Mouse (Mus musculus) thymus, postnatal 25 days (tissue): ENCODE measurements around the gene Kcnk1.

ENCODE experiments used
- DNase-seq: peaks from one replicate; pipeline ENCODE4 v3.0.0; 2022

The Kcnk1 gene

DNA sequence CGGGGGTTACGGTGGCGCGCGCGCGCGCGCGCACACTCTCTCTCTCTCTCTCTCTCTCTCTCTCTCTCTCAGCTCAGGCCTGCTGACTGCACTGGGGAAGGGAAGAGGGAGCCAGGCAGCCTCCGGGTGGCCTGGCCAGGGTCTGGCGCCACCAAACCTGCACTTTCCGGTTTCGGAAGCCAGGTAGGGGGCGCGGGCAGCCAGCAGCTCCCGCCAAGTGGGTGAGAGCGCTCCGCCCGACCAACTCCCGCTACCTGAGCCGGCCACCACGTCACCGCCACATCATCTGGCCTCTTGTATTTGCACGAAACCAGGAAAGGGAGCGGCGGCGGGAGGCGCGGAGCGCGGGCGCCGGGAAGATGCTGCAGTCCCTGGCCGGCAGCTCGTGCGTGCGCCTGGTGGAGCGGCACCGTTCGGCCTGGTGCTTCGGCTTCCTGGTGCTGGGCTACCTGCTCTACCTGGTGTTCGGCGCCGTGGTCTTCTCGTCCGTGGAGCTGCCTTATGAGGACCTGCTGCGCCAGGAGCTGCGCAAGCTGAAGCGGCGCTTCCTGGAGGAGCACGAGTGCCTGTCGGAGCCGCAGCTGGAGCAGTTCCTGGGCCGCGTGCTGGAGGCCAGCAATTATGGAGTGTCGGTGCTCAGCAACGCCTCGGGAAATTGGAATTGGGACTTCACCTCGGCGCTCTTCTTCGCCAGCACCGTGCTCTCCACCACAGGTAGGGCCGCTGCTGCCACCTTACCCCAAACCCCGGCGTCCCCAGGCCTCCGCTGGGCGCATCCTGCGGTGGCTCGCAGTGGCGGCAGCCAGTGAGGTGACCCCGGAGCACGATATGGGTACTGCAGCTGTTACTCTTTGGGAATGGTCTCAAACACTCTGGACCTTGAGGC is at the start of gene Kcnk1:
TSS of gene Kcnk1 (plus strand) at position 70 of the 886 bp plus-strand sequence.
- DNase-seq = no peak

DNA sequence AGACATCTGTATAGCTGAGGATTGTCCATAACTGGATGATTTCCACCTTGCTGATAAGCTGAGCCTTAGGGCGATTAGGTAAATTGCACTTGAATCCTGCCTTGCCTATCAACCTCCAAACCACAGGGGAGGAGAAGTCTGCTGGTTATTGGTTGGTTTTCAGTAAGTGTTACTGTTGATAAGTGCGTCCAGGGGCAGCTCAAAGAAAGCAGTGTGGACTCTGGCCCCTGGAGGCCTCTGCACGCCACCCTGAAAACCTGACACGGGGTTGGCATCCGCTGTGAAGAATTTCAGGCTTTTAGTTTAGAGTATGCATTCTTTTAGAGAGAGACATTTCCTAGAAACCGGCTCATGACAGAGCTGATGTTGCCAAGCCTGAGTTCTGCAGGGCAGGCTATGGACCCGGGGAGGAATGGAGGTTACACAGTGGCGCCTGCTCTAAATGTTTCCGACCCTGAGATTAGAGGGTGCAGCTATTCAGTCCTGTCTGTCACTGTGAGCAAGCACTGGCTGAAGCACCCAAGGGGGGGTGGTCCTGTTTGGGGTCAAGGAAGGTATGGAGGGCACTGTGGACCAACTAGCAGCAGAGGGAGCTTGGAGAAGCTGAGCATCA is 46.2 kb upstream of the Kcnk1 start:
- no peak for DNase-seq

DNA sequence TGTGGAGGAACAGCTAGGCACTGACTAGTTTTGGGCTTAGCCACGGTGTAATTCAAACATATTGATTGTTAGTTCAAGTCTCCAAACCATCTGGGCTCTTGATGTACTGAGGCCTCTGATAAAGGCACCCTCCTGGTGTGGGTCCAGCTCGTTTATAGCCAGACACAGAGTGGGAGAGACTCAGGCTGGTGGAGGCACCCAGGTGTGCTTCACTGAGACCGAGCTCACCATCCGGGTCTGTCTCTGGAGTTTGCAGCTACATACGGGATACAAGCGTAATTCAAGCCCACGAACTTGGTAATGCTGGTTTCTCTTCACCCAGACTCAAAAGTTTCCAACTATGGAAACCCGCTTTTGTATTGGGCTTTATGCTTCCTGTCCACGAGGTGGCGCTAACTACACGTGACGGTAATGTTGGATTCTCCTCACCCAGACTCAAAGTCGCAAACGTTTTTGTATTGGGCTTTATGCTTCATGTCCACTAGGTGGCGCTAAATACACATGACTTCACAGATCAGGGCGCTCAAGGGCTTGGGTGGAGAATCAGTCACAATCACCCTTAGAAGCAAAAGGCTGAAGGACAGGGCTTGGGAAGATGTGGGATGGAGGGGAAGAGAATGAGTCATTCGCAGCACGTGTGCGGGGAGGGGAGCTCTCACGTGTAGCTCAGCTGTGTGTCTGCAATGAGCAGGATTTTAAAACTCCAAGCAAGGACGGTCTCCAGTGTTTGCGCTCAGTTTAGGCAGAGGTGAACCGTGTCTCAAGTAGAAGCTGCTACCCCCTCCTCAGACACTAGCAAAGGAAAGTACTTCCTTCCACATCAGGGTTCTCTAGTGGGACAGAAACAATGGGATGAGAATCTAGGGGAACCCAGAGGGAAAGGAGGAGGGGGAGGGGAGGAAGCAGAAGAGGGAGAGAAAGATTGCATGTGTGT is 44.7 kb upstream of the Kcnk1 start:
- DNase-seq = peak; percentile 69

DNA sequence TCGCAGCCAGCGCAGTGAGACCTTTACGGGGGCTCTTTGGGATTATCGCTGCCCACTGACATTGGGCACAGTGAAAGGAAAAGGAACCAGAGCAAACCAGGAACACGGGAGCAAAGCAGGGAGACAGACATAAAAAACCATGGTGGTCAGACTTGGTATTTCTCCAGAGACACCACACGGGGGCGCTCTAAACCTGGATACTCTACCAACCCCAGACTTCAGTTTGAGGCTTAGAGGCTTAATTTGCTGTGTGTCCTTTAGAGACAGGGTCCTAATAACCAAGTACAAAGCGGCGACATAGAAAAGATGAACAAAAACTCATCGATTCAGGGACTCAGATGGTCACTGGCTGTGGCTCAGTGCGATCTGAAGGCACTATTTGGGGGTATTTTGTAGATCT is 39.3 kb upstream of the Kcnk1 start:
- no peak for DNase-seq

GRCm38 (mm10) chr8:125956796-125957195 is 38.2 kb upstream of the Kcnk1 start:
- DNase-seq = no peak

DNA sequence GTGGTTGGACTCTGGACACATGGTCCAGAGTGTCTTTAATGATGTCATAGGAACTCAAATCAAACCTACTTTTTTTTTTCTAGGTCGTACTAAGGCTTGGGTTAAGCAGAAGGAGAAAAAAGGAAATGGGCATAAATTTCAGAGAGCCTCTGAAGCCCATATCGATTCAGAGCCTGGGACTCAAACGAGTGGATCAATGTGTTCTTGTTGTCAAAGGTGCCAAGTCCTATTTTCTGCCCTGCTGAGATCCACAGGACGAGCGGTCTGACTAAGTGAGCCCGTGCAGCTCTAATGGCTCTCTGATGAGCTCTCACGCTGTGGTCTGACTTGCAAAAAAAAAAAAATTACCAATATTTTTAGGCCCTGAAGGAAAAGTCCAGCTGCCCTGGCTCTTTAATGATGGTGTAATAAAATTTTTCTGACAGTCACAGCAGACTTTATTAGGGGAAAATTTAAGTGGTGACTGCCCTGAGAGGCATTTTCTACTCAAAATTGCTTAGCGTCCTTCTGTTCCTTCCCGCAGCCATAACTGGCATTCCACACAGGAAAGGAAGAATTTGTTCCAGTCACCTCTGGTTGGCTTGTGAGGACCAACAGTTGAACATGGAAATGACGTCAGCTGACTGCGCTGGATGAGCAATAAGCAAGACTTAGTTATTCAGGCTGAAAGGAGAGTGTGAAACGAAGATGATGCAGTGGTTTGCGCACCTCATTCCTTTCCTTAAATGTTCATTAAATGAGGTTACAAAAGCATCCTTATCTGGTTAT is 37.6 kb upstream of the Kcnk1 start:
- no peak for DNase-seq

- no peak for DNase-seq
These were observed 37.0 kb upstream of the Kcnk1 start for GRCm38 (mm10) chr8:125957994-125958368.

DNA sequence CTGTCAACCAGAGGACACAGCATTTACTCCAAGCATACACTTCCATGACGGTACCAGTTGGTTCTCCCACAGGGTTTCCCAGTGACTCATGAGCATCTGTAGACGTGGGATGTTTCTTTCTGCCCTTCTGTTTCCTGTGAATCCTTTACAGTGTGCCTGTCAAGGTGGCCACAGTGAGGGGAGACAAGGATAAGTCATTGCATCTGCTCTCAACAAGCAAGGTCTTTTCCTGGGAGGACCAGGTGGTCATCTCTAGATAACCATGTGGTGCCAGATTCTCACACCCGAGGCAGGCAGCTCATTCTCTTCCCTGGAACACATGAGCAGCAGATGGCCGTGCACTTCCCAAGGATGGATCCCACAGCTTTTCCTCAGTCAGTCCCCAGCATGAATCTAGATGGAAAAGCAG is 35.6 kb upstream of the Kcnk1 start:
- DNase-seq = no peak

DNA sequence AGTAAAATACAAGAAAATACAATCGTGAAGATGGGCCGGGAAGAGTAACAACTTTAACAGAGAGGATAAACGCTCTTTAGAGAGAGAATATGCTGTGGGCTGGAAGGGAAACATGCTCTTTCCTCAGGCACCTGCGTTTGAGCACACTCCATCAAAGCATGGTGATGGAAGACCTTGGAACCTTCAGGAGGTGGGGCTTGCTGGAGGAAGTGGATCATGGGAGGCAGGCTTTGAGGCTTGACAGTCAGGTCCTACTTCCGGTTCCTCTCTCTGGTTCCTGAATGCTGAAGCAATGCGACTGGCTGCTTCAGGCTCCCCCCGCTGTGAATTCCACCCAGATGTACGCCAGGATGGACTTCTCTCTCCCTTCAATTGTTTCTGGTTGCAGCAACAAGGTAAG is 34.9 kb upstream of the Kcnk1 start:
- DNase-seq = no peak

GRCm38 (mm10) chr8:125961790-125962189 is 33.2 kb upstream of the Kcnk1 start:
- DNase-seq = no peak

GRCm38 (mm10) chr8:125963807-125964211 is 31.2 kb upstream of the Kcnk1 start:
- no peak for DNase-seq

- DNase-seq = no peak
These were observed 23.6 kb upstream of the Kcnk1 start for GRCm38 (mm10) chr8:125971336-125971735.

DNA sequence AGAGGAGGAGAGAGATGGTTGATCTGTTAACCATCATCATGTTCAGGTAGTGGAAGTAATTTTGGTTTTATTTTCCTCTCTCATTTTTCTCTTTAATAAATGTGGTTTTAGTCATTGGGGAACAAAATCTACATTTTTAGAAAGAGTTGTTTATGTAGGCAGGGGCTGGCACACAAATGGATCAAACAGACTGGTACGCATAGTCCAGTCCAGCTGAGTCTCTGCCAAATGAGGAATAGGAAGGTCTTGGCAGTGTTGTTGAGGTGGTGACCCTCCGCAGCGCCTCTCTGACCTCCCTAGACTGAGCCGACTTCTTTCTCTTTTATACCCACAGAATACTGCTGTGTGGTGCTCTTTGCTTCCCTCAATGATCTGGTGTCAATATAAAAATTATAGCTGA is 19.0 kb upstream of the Kcnk1 start:
- DNase-seq = no peak

DNA sequence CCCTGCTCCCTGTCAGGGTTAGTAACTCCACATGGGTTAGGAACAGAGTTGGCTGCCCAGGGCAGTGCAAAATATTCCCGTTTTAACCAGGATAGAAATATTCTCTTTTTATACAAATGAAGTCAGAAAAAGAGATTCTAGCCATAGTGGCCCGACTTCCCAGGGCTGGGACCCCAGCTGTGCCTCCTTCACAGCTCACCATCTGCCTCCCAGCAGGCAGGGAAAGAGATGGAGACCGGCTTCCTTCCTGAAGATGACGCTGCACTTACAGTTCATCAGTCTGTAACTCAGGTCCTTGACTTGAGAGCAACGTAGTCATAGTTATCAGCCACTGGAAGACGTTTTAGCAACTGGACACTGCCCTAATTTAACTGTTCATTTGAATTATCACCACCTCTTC is 14.1 kb upstream of the Kcnk1 start:
- no peak for DNase-seq

- DNase-seq = no peak
These were observed 11.5 kb upstream of the Kcnk1 start for GRCm38 (mm10) chr8:125983515-125983914.

- DNase-seq = no peak
These were observed 10.8 kb upstream of the Kcnk1 start for GRCm38 (mm10) chr8:125984140-125984539.

DNA sequence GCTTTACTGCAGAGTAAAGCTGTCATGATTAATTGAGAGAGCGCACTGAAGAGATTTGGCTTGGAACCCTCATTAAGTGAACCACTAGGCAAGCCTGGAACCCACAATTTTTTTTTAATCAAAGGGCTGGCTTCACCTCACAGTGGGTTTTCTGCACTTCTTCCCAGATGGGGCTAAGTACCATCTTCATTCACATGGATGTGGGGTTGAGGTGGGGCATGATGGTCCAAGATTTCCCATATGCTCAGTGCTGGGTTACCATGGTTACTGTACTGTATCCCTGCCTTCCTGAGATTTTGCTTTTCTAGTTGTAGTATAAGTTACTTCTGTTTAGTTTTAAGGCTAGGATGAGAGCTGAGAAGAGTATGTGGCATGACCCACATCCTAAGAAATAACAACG is 9.6 kb upstream of the Kcnk1 start:
- DNase-seq = no peak

GRCm38 (mm10) chr8:125986999-125987589 is 7.9 kb upstream of the Kcnk1 start:
- DNase-seq = no peak

DNA sequence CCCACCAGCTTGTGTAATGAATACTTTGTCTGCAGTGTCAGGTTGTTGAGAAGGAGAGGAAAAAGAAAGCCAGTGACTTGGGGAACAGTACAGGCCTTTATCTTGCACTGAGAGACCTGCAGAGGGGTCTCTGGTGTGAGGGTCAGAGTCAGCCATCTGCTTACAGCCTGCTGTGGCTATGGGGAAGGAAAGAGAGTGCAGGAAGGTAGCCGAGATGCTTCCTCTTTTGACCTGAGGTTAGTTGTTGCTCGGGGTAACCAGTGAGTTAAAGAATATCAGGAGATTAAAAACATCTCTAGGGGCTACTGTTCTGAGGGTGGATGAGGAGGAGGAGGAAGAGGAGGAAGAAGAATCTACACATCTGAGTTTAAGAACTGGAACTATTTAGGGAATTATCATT is 7.0 kb upstream of the Kcnk1 start:
- DNase-seq = no peak

GRCm38 (mm10) chr8:125993636-125994035 is 1.3 kb upstream of the Kcnk1 start:
- no peak for DNase-seq

DNA sequence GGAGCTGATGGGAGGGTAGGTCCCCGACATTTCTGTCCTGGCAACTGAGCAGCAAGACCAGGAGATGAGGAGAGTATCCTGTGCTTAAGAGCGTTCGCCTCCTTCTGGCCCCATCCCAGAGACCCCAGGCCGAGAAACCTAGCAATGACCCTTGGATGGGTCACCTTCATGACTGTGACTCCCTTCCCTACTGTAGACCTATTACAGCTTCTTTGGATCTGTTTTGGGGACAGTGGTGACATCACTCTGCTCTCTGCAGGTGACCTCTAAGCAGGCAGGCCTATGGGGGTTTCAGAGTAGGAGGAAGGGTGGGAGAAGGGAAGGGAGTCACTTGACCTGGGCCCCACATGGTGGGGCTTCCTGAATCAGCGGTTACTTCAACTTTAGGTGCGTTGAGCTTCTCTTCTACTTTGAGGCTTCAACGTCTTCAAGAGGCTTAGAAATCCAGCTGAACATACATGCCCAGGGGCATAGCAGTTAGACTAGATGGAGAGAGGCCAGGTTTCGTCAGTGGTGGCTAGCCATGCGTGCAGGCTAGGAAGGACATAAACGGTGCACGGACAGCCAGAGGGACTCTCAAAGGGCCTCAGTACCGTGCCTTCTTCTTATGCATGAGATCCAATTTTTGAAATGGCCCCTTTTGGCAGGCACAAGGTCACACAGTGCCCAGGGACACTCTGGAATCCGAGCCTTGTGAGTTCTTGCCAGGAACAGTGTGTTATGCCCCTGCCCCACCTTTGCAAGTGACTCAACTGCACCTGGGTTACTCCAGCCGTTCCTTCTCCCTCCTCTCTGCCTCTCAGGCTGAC is 1.3 kb downstream of the Kcnk1 start:
- no peak for DNase-seq
